Mouse (Mus musculus) E14TG2a.4 (cell line): ENCODE measurements around the gene Plcg1.

Experiments
- CTCF ChIP-seq: conservative IDR thresholded peaks from 2 replicates; pipeline ENCODE4 v1.5.1; 2014; ENCODE audit warnings: low read length
- NANOG ChIP-seq: IDR thresholded peaks from 2 replicates; pipeline ENCODE4 v1.6.1; 2014; ENCODE audit warnings: borderline replicate concordance, low read length, mixed read lengths
- POU5F1 ChIP-seq: IDR thresholded peaks from 2 replicates; pipeline ENCODE4 v1.6.1; 2014; ENCODE audit warnings: low read length, borderline replicate concordance

DNA sequence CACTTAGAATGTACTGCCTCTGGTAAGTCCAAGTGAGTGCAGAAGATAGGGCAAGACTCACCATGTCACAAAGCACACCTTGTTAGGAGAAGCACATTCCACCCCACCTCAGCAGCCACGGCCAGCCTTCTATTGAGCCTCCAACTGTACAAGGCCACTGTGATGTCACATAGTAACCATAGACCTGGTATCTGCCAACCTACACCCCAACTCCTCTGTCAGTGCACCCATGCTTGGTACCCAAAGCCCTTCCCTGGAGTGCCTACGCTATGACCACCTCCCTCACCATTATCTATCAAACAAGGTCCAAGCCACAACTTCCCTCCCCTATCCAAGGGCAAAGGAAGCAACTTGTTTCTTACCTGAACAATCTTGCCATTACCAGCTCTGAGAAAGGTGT lies 37.9 kb downstream of the Plcg1 start:
- TF ChIP-seq CTCF (no peak), NANOG (no peak), POU5F1 (no peak)
